Mouse (Mus musculus) neural tube, embryonic 11.5 days (tissue): ENCODE measurements around the gene Adamtsl1. TPM values are rescaled to one million over a fixed set of nuclear protein-coding genes. Genes with fewer than 3 reads are reported as not detected.

Source experiments
- ATAC-seq: fragments of 200-750 bp; cut with Nextera tagmentation; 2 replicates; pipeline ENCODE4 v1.8.0; 2017; ENCODE audit warnings: moderate number of reproducible peaks, mild to moderate bottlenecking, moderate TSS enrichment, moderate library complexity; ENCODE audit not compliant: insufficient read depth, low FRiP score, low TSS enrichment
- DNase-seq: peaks from one replicate; pipeline ENCODE4 v3.0.0-alpha.2; 2015; ENCODE audit warnings: low spot score
- H3K27ac ChIP-seq: fragments of 300-500 bp; sonication (generic); 2 replicates; pipeline ENCODE4 v1.5.1; 2014; ENCODE audit warnings: low read depth, mild to moderate bottlenecking, low read length
- H3K27me3 ChIP-seq: fragments of 300-500 bp; sonication (generic); 2 replicates; pipeline ENCODE4 v1.6.1; 2014; ENCODE audit warnings: mild to moderate bottlenecking, low read length, mixed read lengths; ENCODE audit not compliant: control insufficient read depth, insufficient read depth
- H3K36me3 ChIP-seq: fragments of 300-500 bp; sonication (generic); 2 replicates; pipeline ENCODE4 v1.6.1; 2014; ENCODE audit warnings: mild to moderate bottlenecking, low read length, moderate library complexity, mixed read lengths; ENCODE audit not compliant: control insufficient read depth, insufficient read depth
- H3K4me1 ChIP-seq: fragments of 300-500 bp; sonication (generic); 2 replicates; pipeline ENCODE4 v1.6.1; 2014; ENCODE audit warnings: low read length, mixed read lengths; ENCODE audit not compliant: control insufficient read depth, insufficient read depth
- H3K4me2 ChIP-seq: fragments of 300-500 bp; sonication (generic); 2 replicates; pipeline ENCODE4 v1.6.1; 2014; ENCODE audit warnings: low read depth, mild to moderate bottlenecking, moderate library complexity
- H3K4me3 ChIP-seq: fragments of 300-500 bp; sonication (generic); 2 replicates; pipeline ENCODE4 v1.5.1; 2014; ENCODE audit warnings: low read depth, low read length
- H3K9ac ChIP-seq: fragments of 300-500 bp; sonication (generic); 2 replicates; pipeline ENCODE4 v1.6.1; 2014; ENCODE audit warnings: mild to moderate bottlenecking, low read length
- H3K9me3 ChIP-seq: fragments of 300-500 bp; sonication (generic); 2 replicates; pipeline ENCODE4 v1.6.1; 2016; ENCODE audit warnings: low read length; ENCODE audit not compliant: control insufficient read depth
- WGBS: fragments of 180-500 bp; shearing (Covaris S2); extraction: QIAGEN DNeasy Blood & Tissue Kit; methylation state at CpG from one replicate; pipeline ENCODE4 v1.1.7; 2014; 5-methylcytosine and 5-hydroxymethylcytosine counted together
- polyA plus RNA-seq: library from polyadenylated mRNA; unstranded; fragments of >200 nt; fragmentation: Nextera tagmentation; extraction: Ambion mirVana; gene quantifications from 2 replicates; pipeline ENCODE4 v1.2.1, GENCODE M21; 2014

Gene Adamtsl1
- polyA plus RNA-seq, 1 experiment from 2014 or later = 10.7 TPM

GRCm38 (mm10) chr4:85529852-85530251, 15.9 kb downstream of the Adamtsl1 start:
- Histone ChIP-seq H3K36me3 (no peaks in the 10 kb centered on the region), H3K9me3 (no peaks in the 10 kb centered on the region), H3K9ac (no peak overlapping the region), H3K27me3 (no peaks in the 10 kb centered on the region), H3K4me3 (no peak overlapping the region), H3K4me2 (no peak overlapping the region), H3K27ac (no peak overlapping the region), H3K4me1 (no peaks in the 10 kb centered on the region)
- WGBS = 82% methylated on average over 1 of the region's 1 CpGs
- ATAC-seq (no peak), DNase-seq (no peak)

- ATAC-seq (no peak), DNase-seq (no peak)
- Histone ChIP-seq H3K4me2 (no peak overlapping the region), H3K4me1 (no peaks in the 10 kb centered on the region), H3K36me3 (no peaks in the 10 kb centered on the region), H3K27me3 (no peaks in the 10 kb centered on the region), H3K4me3 (no peak overlapping the region), H3K27ac (no peak overlapping the region), H3K9me3 (no peaks in the 10 kb centered on the region), H3K9ac (no peak overlapping the region)
- WGBS = 81% methylated on average over 5 of the region's 5 CpGs
Measured at GRCm38 (mm10) chr4:85539677-85540076, 25.7 kb downstream of the Adamtsl1 start.

- WGBS = 83% methylated on average over 4 of the region's 4 CpGs
- Histone ChIP-seq H3K36me3 (no peaks in the 10 kb centered on the region), H3K9me3 (no peaks in the 10 kb centered on the region), H3K9ac (no peak overlapping the region), H3K4me3 (no peak overlapping the region), H3K4me2 (no peak overlapping the region), H3K27ac (no peak overlapping the region), H3K27me3 (no peaks in the 10 kb centered on the region), H3K4me1 (no peaks in the 10 kb centered on the region)
- ATAC-seq = no peak
- DNase-seq = no peak
Measured at GRCm38 (mm10) chr4:85543221-85543620, 29.2 kb downstream of the Adamtsl1 start.

GRCm38 (mm10) chr4:85554696-85555095, 40.7 kb downstream of the Adamtsl1 start:
- Histone ChIP-seq H3K27ac (no peak overlapping the region), H3K4me3 (no peak overlapping the region), H3K36me3 (no peaks in the 10 kb centered on the region), H3K9me3 (no peaks in the 10 kb centered on the region), H3K4me1 (no peaks in the 10 kb centered on the region), H3K9ac (no peak overlapping the region), H3K27me3 (no peaks in the 10 kb centered on the region), H3K4me2 (no peak overlapping the region)
- ATAC-seq = no peak
- no peak for DNase-seq
- 76% methylated on average over 3 of the region's 3 CpGs for WGBS

GRCm38 (mm10) chr4:85559753-85560152, 45.8 kb downstream of the Adamtsl1 start:
- DNase-seq (no peak), ATAC-seq (no peak)
- H3K36me3 ChIP-seq = no peaks in the 10 kb centered on the region
- no peak overlapping the region for H3K27ac ChIP-seq
- no peak overlapping the region for H3K4me2 ChIP-seq
- no peak overlapping the region for H3K4me3 ChIP-seq
- no peaks in the 10 kb centered on the region for H3K27me3 ChIP-seq
- 91% methylated on average over 6 of the region's 6 CpGs for WGBS
- H3K9ac ChIP-seq = no peak overlapping the region
- no peaks in the 10 kb centered on the region for H3K4me1 ChIP-seq
- no peaks in the 10 kb centered on the region for H3K9me3 ChIP-seq

GRCm38 (mm10) chr4:85585426-85585825, 71.5 kb downstream of the Adamtsl1 start:
- no peak overlapping the region for H3K9ac ChIP-seq
- no peak for DNase-seq
- no peaks in the 10 kb centered on the region for H3K36me3 ChIP-seq
- H3K4me2 ChIP-seq = no peak overlapping the region
- no peak for ATAC-seq
- H3K9me3 ChIP-seq = no peaks in the 10 kb centered on the region
- no peaks in the 10 kb centered on the region for H3K27me3 ChIP-seq
- H3K4me3 ChIP-seq = no peak overlapping the region
- WGBS = 85% methylated on average over 2 of the region's 2 CpGs
- no peaks in the 10 kb centered on the region for H3K4me1 ChIP-seq
- H3K27ac ChIP-seq = no peak overlapping the region

- no peak for DNase-seq
- no peaks in the 10 kb centered on the region for H3K36me3 ChIP-seq
- no peak overlapping the region for H3K4me2 ChIP-seq
- 90% methylated on average over 4 of the region's 4 CpGs for WGBS
- H3K4me1 ChIP-seq = no peaks in the 10 kb centered on the region
- no peaks in the 10 kb centered on the region for H3K9me3 ChIP-seq
- no peak for ATAC-seq
- H3K27ac ChIP-seq = no peak overlapping the region
- H3K4me3 ChIP-seq = no peak overlapping the region
- no peaks in the 10 kb centered on the region for H3K27me3 ChIP-seq
- no peak overlapping the region for H3K9ac ChIP-seq
Measured at GRCm38 (mm10) chr4:85588928-85589327, 75.0 kb downstream of the Adamtsl1 start.

- no peak for ATAC-seq
- Histone ChIP-seq H3K4me3 (no peak overlapping the region), H3K27ac (no peak overlapping the region), H3K36me3 (no peaks in the 10 kb centered on the region), H3K27me3 (no peaks in the 10 kb centered on the region), H3K4me1 (no peaks in the 10 kb centered on the region), H3K4me2 (no peak overlapping the region), H3K9me3 (no peaks in the 10 kb centered on the region), H3K9ac (no peak overlapping the region)
- WGBS = 78% methylated on average over 7 of the region's 7 CpGs
- DNase-seq = no peak
Measured at GRCm38 (mm10) chr4:85591037-85591436, 77.1 kb downstream of the Adamtsl1 start.

- ATAC-seq = no peak
- H3K4me2 ChIP-seq = no peak overlapping the region
Measured at GRCm38 (mm10) chr4:85594159-85594558, 80.2 kb downstream of the Adamtsl1 start.

More at GRCm38 (mm10) chr4:85594159-85594558, 80.2 kb downstream of the Adamtsl1 start:
- H3K9me3 ChIP-seq = no peaks in the 10 kb centered on the region
- H3K36me3 ChIP-seq = no peaks in the 10 kb centered on the region
- no peak overlapping the region for H3K9ac ChIP-seq
- H3K27ac ChIP-seq = no peak overlapping the region
- DNase-seq = no peak
- H3K4me1 ChIP-seq = no peaks in the 10 kb centered on the region
- H3K4me3 ChIP-seq = no peak overlapping the region
- H3K27me3 ChIP-seq = no peaks in the 10 kb centered on the region
